Mouse (Mus musculus): Measurements from ENCODE around the gene Nfkbid.

The Nfkbid gene

GRCm38 (mm10) chr7:30421175-30421889 is at the start of gene Nfkbid:
TSS of gene Nfkbid (plus strand) at chr7:30421732.
- DNase-seq (ENCODE audit: low spot score in 2 of 2): peak; percentile 43 to 64

- peak; percentile 64 to 90 for DNase-seq (ENCODE audit: low spot score in 2 of 2)
Observed at GRCm38 (mm10) chr7:30373501-30373962, 48.0 kb upstream of the Nfkbid start.

- DNase-seq (ENCODE audit: low spot score in 2 of 2): no peak
Observed at GRCm38 (mm10) chr7:30380061-30380460, 41.5 kb upstream of the Nfkbid start.

- no peak for DNase-seq (ENCODE audit: low spot score in 2 of 2)
Observed at GRCm38 (mm10) chr7:30384106-30384505, 37.4 kb upstream of the Nfkbid start.

GRCm38 (mm10) chr7:30392746-30393520 is 28.6 kb upstream of the Nfkbid start:
- no peak for DNase-seq (ENCODE audit: low spot score in 2 of 2)

- DNase-seq (ENCODE audit: low spot score in 2 of 2): no peak
Observed at GRCm38 (mm10) chr7:30393631-30394030, 27.9 kb upstream of the Nfkbid start.

- no peak for DNase-seq (ENCODE audit: low spot score in 2 of 2)
Observed at GRCm38 (mm10) chr7:30394379-30394778, 27.2 kb upstream of the Nfkbid start.

- DNase-seq (ENCODE audit: low spot score in 2 of 2): no peak
Observed at GRCm38 (mm10) chr7:30394871-30395270, 26.7 kb upstream of the Nfkbid start.

GRCm38 (mm10) chr7:30399671-30400070 is 21.9 kb upstream of the Nfkbid start:
- no peak for DNase-seq (ENCODE audit: low spot score in 2 of 2)

- no peak for DNase-seq (ENCODE audit: low spot score in 2 of 2)
Observed at GRCm38 (mm10) chr7:30402343-30402742, 19.2 kb upstream of the Nfkbid start.

GRCm38 (mm10) chr7:30408639-30409038 is 12.9 kb upstream of the Nfkbid start:
- no peak for DNase-seq (ENCODE audit: low spot score in 2 of 2)

- no peak for DNase-seq (ENCODE audit: low spot score in 2 of 2)
Observed at GRCm38 (mm10) chr7:30409789-30410188, 11.7 kb upstream of the Nfkbid start.

GRCm38 (mm10) chr7:30411023-30411422 is 10.5 kb upstream of the Nfkbid start:
- DNase-seq (ENCODE audit: low spot score in 2 of 2): no peak

- no peak for DNase-seq (ENCODE audit: low spot score in 2 of 2)
Observed at GRCm38 (mm10) chr7:30412735-30413147, 8.8 kb upstream of the Nfkbid start.

GRCm38 (mm10) chr7:30413596-30413995 is 7.9 kb upstream of the Nfkbid start, which contains the start of gene Tyrobp:
TSS of gene Tyrobp (plus strand) at chr7:30413760.
- DNase-seq (ENCODE audit: low spot score in 2 of 2): no peak

GRCm38 (mm10) chr7:30417856-30418255 is 3.7 kb upstream of the Nfkbid start:
- DNase-seq (ENCODE audit: low spot score in 2 of 2): no peak

GRCm38 (mm10) chr7:30419561-30420499 is 1.7 kb upstream of the Nfkbid start, which contains the start of gene Hcst:
TSS of gene Hcst (minus strand) at chr7:30419854.
- no peak for DNase-seq (ENCODE audit: low spot score in 2 of 2)

- DNase-seq (ENCODE audit: low spot score in 2 of 2): no peak
Observed at GRCm38 (mm10) chr7:30420673-30421072, 859 bp upstream of the Nfkbid start.

- DNase-seq (ENCODE audit: low spot score in 2 of 2): peak; percentile 77 to 80
Observed at GRCm38 (mm10) chr7:30421890-30422435, 431 bp downstream of the Nfkbid start.

- peak in 1 of 2 experiments; percentile 12 for DNase-seq (ENCODE audit: low spot score in 2 of 2)
Observed at GRCm38 (mm10) chr7:30422560-30422959, 1.0 kb downstream of the Nfkbid start.

- peak in 1 of 2 experiments; percentile 24 for DNase-seq (ENCODE audit: low spot score in 2 of 2)
Observed at GRCm38 (mm10) chr7:30423071-30423641, 1.6 kb downstream of the Nfkbid start.

Data from urinary bladder, adult 18-20 months (tissue).